Mouse (Mus musculus): ENCODE results near the gene Sun1.

Gene Sun1

GRCm38 (mm10) chr5:139208871-139209684, 8.6 kb downstream of the Sun1 start:
- DNase-seq = no peak

DNA sequence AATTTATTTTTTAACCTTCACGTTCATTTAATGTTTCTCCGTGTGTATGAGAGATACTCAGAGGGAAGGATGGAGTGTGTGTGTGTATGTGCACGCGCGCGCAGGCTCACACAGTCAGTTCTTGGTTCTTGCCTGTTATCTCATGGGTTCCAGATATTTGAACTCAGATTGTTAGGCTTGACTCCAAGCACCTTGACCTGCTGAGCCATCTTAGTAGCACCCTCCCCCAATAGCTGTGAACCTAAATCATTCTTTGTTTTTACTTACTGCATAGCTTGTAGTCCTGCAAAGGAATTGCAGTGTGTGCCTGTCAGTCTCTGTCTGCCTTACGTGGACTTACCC, 9.2 kb downstream of the Sun1 start:
- DNase-seq = no peak

- no peak for DNase-seq
Measured at GRCm38 (mm10) chr5:139211737-139212385, 11.4 kb downstream of the Sun1 start.

GRCm38 (mm10) chr5:139214298-139214697, 13.9 kb downstream of the Sun1 start:
- no peak for DNase-seq

GRCm38 (mm10) chr5:139215184-139215583, 14.7 kb downstream of the Sun1 start:
- DNase-seq = no peak

- no peak for DNase-seq
Measured at GRCm38 (mm10) chr5:139216121-139216520, 15.7 kb downstream of the Sun1 start.

GRCm38 (mm10) chr5:139216774-139217173, 16.3 kb downstream of the Sun1 start:
- DNase-seq = no peak

- DNase-seq = no peak
Measured at GRCm38 (mm10) chr5:139220006-139220515, 19.6 kb downstream of the Sun1 start.

DNA sequence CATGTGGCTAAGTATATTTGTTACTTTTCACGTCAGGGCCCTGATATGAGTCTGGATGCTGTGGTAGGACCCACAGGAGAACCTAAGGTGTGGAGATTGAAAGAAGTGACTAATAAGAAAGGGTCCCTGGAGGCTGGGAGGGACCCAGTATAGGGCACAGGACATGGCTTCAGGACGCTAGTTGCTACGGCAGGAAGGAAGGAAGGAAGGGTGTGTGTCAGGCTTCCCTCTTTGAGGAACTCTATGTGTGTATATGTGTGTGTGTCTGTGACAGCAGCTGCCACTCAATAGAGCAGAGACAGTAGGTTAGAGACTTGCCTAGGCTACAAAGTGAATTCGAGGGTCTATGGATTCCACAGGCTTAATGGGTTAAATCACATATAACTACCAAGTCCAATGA, 20.2 kb downstream of the Sun1 start:
- DNase-seq = no peak

DNA sequence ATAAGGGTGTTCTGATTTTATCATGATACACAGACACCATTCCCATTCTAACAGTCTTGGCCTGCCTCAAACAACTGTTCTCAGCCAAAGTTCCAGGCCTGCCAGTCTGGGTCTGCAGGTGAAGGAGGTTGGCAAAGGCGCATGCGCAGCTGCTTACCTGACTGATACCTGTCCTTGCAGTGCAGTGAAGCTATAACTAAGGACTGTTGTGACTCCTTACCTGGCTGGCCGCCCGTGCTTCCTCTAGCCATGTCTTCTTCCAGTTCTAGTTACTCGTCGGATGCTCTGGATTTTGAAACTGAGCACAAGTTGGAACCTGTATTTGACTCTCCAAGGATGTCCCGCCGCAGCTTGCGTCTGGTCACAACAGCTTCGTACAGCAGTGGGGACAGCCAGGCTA, 22.9 kb downstream of the Sun1 start:
- DNase-seq = no peak

DNA sequence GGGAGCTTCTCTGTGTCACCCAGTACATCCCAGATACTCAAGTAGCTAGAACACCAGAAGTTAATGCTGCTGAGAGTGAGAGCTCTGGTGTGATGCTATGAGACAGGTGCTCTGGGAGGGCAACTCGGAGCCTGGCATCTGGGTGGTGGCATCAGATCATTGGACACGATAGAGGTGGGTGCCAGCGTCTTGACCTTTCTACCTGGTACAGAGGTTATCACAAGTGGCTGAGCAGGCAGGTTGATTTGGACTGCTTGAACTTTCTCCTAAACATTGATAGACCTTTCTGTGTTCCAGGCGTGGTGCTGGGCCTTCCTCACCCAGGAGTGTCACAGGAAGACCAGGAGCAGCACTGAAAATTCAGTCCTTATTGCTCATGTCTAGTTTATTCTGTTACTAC, 26.8 kb downstream of the Sun1 start:
- DNase-seq = no peak

- DNase-seq = no peak
Measured at GRCm38 (mm10) chr5:139227645-139228044, 27.2 kb downstream of the Sun1 start.

GRCm38 (mm10) chr5:139228318-139228717, 27.9 kb downstream of the Sun1 start:
- DNase-seq = no peak

- DNase-seq = no peak
Measured at GRCm38 (mm10) chr5:139229716-139230115, 29.3 kb downstream of the Sun1 start.

DNA sequence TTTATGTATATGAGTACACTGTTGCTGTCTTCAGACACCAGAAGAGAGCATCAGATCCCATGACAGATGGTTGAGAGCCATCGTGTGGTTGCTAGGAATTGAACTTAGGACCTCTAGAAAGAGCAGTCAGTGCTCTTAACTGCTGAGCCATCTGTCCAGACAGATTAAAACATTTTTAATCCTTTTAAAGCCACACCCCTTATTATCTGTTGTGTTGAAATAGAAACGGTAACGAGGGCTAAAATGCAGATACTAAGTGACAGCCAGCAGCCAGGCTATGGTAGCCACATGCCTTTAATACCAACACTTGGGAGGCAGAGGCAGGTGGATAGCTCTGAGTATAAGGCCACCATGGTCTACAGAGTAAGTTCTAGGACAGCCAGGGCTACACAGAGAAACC, 31.6 kb downstream of the Sun1 start:
- no peak for DNase-seq

GRCm38 (mm10) chr5:139234423-139234822, 34.0 kb downstream of the Sun1 start:
- no peak for DNase-seq

DNA sequence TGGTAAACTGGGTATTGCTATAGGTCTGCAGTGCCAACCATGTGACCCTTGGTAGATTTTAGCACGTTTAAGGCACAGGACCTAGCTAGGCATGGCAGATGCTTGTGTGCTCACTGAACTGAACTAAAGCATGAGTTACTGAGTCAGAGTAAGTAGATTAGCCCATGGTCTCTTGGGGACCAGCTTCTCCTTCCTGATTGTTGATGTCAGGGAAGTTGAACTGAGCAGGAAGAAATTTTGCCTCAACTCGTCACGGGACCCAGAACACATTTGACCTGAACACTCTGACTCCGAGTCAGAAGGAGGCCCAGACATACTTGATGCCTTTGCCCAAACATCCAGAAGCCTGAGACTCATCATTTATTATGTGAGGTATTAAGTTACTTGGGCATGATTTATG, 37.0 kb downstream of the Sun1 start:
- no peak for DNase-seq

DNA sequence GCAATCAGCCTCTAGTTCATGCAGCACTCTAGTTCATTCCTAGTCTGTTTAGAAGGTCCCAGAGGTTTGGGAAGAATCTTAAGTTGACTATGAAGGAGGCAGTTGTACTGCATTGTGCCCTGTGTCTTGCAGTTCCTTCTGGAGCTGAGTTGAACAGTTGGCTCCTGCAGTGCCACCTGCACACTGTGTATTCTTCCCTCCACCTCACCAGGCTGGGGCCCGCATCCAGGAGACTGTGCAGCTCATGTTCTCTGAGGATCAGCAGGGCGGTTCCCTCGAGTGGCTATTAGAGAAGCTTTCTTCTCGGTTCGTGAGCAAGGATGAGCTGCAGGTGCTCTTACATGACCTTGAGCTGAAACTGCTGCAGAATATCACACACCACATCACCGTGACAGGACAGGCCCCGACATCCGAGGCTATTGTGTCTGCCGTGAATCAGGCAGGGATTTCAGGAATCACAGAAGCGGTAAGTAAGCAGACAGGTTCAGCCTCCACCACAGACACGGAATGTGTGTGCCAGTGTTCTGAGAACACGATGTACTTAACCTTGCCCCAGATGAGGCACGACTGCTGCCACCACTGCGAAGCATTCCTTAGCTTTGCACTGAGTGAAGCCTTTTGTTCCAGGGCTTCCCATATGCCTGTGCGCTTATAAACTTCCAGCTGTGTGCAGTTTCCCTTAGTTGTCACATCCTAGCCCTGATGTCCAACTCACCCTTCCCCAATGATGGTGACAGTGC, 40.8 kb downstream of the Sun1 start:
- no peak for DNase-seq

DNA sequence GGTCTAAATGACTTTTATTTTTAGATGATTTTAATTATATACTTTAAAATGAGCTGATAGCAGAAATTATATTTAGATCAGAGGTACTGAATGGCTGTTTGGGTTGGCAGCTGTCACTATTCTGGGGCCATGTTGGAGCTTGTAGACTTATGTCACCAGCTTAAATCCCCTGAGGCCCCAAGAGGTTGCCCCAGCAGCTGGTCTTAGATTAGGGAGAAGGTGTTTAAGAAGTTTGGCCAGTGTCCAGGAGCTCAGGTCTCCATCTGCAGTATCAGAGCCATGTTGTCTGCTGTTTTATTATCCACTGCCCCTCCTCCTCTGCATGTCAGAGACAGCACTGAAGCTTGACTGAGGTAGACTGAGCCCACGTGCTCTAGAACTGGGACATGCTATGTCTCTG, 42.9 kb downstream of the Sun1 start:
- no peak for DNase-seq

- DNase-seq = no peak
Measured at GRCm38 (mm10) chr5:139247767-139248166, 47.3 kb downstream of the Sun1 start.

GRCm38 (mm10) chr5:139248846-139249245, 48.4 kb downstream of the Sun1 start:
- no peak for DNase-seq

DNA sequence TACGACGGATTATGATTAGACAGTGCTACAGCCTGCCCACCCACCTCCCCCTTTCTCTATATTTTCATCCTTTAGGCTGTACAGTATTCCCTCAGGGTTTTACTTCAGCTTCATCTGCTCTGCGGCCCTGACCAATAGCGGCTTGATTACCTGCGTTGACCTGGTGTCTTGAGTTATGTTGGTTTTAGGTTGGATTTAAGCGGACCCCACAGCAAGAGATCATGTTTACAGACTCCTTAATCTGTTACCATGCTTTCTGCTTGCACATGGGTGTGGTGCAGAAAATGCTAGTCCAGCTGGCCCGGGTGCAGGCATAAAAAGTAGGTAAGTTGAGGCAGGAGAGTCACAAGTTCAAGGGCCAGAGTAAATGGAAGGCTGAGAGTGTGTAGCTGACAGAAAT, 50.8 kb downstream of the Sun1 start:
- DNase-seq = no peak

DNA sequence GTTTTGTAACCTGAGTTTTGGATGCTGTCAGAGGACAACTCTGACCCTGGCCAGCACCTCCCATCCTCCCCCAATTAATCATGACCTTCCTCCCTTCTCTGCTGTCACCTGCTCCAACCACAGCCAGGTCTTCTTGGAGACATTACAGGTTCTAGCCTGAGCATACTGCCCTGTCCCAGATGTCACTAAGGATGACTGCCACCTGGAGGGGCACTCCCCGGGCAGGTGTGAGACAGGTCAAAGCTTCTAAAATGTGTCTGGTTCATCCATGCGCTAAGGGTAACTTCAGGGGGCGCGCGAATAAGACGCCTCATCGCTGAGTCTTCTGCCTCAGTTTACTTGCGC, 51.3 kb downstream of the Sun1 start:
- no peak for DNase-seq
